Mouse (Mus musculus) adrenal gland, adult 2 months (tissue): ENCODE data around the gene Anln. TPM values are rescaled to one million over a fixed set of nuclear protein-coding genes. Genes with fewer than 3 reads are reported as not detected.
"Not testable (repeated sequence)": the region's sequence is repeated elsewhere in the genome, so short reads cannot be mapped to it uniquely, and the experiment has no call there.

ENCODE experiments used
- DNase-seq: peaks from one replicate; pipeline ENCODE4 v3.0.0; 2021
- long read RNA-seq: library from polyadenylated mRNA; stranded (forward); transcript quantifications from one replicate; pipeline ENCODE4 v2.0.0, GENCODE M21; 2021
- polyA plus RNA-seq: library from polyadenylated mRNA; depleted of rRNA; stranded (reverse); fragments of >200 nt; gene quantifications from 2 replicates; pipeline ENCODE4 v1.2.3, GENCODE M21; 2012; rRNA removed
- total RNA-seq, 2 experiments: library from RNA; stranded (reverse); gene quantifications; 2 replicates each; pipeline ENCODE4 v1.2.3; 2021

The Anln gene
- total RNA-seq = 1 to 10 TPM; 3.5 to 3.6 TPM
- polyA plus RNA-seq = 0.29 and 0.48 TPM in 2 replicates
- long read RNA-seq, partial matches to known transcripts = 0 of 3 reads
- long read RNA-seq, other reads (novel, unspliced or antisense) = 3 of 3 reads

DNA sequence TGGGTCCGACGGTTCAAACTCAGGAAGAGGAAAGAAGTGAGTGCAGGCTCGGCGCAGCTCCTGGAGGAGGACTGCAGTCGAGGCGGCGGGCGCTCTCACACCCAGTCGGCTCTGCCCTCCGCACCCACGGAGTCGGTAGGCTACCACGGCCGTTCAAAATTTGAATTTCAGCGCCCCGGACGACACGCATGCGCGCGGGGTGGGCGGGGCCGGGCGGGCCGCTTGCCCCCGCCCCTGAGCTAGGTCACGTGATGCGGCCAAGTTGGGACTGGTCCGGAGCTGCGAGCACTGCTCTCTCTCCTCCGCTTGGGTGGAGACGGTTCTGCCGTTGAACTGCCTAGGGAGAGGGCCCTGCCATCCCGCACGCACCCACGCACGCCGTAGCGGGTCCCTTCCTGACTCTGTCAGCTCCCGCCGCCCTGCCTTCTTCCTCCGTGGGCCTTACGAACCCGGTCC, at the start of gene Anln:
TSS of gene Anln (minus strand) at position 168 of the 456 bp plus-strand sequence.
- DNase-seq = peak; percentile 95

DNA sequence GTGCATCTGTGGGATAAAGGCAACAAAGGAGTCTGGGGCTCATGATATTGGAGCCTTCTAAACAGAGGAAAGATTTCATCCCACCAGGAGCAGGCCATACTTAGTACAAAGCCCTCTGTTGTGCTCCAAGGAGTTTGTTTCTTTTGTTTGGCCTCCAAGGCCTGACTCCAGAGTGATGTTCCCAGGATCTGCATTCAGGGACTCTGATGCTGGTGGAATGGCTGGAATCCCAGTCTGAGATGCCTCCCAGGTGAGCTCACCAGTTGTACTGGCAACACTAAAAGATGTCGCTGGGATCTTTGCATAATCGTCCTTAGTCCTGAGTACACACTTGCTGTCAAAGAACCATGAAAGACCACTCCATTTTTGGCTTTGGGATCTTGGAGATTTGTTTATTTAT, 45.1 kb upstream of the Anln start:
- no peak for DNase-seq

DNA sequence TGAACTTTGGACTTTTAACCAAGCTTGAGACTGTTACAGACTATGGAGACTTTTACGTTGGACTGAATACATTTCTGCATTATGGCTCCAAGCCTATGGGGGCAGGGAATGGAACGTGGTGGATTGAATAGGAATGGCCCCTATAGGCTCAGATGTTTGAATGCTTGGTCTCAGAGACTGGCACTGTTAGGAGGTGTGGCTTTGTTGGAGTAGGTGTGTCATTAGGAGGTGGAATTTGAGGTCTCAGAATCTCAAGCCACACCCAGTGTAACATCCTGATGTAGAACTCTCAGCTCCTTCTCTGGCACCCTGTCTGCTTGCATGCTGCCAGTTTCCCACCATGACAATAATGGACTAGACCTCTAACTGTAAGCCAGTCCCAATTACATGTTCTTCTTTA, 44.2 kb upstream of the Anln start:
- DNase-seq = no peak

DNA sequence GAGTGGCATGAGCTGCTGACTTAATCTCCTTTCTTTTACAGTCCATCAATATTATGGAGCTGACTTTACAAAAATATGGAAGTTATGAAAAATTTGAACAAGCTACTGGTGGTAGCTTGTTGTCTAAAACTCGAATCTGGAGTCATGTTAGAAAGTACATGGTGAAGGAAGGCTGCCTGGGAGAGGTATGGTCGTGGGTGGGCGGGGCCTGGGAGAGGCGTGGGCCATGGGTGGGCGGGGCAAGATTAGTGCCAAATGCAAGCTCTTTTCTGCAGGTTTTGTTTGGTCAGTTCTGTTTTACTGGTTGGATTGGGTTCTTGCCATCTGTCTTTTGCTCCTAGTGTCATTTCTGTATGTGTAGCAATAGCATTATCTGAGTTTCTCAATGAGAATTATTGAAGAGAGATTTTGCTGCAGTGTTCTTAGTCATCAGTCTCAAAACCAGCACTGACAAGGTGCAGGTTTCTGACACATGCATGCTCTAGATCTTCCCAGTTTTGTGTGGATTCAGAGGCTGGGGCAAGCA, 41.4 kb upstream of the Anln start:
- DNase-seq = no peak

DNA sequence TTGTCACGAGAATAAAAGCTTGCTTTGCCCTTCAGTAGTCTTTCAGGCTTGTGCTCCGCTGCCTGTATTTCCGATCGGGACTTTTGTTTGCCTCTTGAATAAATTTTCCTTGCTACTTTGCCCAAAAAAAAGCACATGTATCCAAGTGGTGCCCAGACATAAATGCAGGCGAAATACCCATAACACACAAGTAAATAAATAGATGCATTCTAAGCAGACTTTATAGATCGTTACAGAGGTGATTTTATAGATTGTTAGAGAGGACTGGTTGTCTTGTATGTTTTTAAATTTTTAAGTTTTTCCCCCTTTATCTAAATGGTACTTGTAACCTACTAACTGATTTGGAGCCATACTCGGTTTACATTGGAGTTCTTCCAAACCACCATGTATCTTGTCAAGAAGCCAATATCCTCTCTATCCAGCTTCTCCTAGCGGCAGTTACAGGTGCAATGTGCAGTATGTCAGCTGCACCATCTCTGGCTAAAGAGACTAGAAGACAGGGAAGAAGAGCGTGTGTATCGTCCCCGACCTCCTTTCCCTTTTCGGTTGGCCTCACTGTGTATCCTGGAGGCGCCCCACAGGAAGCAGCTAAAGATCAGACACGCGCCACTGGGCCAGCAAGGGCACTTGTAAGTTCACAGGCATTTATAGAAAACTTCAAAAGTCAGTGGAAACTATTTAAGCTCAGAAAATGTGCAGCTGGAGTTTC, 40.7 kb upstream of the Anln start:
- DNase-seq = peak; percentile 18

DNA sequence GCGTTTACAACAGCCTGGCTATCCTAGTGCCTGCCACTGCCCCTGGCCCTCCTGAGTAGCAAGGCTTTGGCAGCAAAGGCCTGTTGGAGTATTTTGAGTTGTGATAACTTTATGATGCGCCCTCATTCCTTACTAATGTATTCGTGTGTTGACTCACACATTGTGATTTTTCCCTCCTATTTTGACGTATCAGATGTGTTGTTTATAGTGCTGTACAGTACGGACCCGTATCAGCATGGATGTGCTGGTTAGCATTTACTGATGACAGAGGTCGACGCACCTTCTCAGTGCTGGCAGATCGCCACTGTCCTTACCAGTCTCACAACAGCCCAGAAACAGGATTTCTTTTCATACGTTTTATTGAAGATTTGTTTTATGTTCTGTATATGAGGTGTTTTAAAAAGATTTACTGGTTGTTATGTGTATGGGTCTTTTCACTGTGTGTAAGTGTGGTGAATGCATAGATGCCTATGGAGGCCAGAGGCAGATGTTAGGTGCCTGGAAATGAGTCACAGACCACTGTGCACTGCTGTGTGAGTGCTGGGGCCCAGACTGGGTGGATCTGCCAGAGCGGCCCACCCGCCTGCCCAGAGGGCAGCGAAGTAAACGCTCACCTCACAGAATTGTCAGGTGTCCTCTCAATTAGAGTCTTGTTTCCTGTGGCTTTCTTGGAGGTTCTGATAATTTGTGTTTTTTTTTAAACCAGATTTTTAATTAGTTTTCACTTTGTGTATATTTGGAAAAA, 39.9 kb upstream of the Anln start:
- no peak for DNase-seq

DNA sequence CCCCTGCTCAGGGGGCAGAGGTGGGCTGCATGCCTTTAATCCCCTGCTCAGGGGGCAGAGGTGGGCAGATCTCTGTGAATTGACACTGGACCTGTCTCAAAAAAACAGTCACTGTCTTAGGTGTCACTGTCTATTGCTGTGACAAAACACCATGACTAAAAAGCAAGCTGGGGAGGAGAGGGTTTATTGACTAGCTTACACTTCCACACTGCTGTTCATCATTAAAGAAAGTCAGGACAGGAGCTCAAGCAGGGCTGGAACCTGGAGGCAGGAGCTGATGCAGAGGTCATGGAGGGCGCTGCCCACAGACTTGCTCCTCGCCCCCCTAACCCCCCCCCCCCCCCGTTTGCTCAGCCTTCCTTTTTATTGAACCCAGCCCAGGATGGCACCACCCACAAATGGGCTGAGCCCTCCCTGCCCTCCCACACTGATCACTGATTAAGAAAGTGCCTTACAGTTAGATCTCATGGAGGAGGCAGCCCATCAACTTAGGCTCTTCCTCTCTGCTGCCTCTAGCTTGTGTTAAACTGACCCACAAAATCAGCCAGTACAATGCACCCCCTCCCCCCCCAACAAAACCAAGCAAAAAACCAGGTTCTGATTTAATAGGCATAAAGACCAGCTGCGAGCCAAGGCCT, 39.2 kb upstream of the Anln start:
- DNase-seq = no peak

DNA sequence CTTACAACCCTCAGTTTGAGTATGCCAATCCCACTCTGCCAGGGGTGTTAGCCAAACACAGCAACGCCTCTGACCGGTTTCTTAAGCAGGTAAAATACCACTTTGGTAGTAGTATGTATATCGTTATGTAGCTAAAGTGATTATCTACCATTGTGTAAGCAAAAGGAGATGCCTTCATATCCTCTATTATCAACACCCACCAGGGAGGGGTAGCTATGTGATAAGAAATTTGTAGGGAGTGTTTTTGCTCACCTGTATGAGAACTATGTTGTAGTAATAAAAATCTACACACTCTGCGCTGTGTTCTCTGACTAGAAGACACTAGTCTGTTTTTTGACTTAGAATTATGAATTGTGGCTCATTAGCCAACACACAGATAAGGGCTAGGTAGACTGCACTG, 35.7 kb upstream of the Anln start:
- no peak for DNase-seq

DNA sequence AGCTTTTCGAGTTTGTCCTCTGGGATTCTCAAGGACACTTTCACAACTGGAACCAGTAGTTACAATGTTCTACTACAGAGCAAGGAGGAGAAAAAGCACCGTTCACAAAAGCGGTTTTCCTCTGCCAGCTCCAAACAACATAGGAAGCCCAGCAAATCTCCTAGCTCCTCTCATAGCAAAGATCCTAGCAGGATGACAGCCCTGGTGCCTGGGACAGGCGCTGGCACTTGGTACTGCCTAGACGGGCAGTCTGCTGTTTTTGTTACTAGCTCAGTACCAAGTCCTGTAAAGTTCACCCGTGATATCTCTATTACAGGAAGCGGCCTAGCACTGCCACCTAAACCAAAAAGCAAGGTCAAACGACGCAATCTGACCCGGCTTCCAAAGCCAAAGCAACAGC, 35.2 kb upstream of the Anln start:
- DNase-seq = peak; percentile 52

DNA sequence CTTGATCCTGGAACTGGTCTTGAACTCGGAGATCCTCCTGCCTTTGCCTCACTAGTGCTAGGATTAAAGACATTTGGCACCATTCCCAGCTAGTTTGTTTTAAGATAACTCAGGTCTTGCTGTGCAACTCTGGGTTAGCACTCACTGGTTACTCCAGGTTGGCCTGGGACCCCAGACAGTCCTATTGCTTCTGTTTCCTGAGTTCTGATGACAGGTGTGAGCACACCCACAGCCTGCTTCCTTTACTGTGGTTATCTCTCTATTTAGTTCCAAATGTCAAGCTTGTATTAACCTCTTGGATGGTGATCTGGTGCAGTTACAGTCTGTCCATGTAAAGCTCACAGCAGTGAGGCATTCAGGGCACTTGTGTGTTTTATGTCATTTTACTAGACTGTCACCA, 34.5 kb upstream of the Anln start:
- DNase-seq = no peak

DNA sequence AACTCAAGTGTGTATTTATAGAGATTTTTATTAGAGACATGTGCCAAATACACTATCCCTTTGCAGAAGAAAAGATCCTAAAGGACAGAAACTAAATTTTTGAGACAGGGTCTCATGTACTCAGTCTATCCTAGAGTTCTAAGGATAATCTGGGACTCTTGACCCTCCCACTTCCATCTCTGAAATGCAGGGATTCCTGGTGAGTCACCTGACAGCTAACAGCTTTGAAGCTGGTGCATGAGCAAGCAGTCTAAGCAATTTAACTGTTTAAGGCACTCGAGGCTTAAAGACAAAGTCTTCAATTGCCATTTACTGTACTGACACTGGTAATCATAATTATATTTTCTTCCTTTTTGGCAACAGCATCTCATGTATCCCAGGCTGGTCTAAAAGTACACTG, 33.6 kb upstream of the Anln start:
- DNase-seq = peak; percentile 39

DNA sequence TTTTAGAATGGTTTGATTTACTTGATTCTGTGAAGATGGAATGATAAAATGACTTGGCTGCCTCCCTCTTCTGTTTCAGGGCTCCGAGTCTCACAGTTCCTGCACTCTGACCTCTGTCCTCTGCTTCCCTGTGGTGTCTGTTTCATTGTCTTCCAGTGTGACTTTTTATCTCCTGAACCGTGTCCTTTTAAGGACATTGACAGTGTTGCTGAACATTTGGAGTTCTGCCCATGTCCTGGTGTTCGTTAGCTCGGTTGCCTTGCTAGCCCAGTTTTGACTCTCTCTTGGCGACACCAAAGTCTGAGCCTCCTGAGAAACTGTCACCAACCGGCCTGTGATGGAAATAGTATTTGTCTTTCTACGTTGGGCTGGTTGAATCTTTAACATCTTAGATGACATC, 31.5 kb upstream of the Anln start:
- no peak for DNase-seq

DNA sequence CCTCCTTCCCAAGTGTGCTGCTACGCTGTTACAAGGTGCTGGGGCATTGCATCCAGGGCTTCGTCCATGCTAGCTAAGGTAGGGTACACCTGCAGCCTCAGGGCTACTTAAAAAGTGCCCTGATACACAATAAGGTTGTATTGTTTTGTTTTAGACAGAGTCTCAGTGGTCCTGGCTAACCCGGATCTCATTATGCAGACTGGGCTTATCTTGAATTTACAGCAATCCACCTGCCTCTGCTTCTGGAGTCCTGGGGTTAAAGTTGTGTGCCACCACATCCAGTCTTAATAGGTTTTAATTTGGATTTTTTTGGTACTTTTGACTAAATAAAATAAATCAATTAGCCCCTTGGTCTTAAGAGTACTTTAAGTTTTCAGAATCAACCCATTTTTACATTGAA, 30.9 kb upstream of the Anln start:
- no peak for DNase-seq

DNA sequence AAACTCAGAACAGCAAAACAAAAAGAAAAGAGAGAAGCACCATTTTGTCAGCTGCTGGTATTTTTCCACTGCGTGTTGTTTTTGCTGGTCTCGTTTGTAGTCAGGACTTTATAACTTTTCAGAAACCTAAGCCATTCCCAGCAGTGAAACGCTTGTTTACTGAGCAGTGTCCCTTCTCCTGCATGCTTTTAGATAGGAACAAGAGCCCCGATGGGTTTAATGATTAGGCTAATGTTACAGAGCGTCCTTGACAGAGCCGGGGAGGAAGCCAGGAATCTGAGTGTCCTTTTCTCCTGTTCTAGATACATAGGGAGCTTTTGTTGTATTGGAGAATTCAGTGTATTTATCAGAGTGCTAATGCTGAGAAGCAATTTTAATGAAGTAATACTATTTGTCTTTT, 28.6 kb upstream of the Anln start:
- peak; percentile 41 for DNase-seq

DNA sequence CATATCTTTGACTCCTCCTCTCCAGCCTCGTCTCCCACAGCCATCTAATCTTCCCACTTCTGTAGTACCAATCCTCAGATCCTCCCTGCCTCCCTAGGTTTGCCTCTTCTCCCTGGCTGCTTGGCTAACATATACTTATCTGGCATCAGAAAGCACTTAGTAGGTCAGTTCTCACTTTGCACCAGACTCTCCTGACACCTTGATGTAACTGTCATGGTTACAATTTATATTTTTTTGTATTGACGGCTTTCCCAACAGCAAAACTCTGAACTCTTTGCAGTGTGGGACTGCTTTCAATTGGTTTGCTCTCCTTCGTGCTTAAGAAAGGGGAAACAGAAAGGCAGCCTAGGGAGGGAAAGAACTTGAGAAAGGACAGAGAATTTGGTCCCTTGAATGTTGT, 27.2 kb upstream of the Anln start:
- DNase-seq = no peak

DNA sequence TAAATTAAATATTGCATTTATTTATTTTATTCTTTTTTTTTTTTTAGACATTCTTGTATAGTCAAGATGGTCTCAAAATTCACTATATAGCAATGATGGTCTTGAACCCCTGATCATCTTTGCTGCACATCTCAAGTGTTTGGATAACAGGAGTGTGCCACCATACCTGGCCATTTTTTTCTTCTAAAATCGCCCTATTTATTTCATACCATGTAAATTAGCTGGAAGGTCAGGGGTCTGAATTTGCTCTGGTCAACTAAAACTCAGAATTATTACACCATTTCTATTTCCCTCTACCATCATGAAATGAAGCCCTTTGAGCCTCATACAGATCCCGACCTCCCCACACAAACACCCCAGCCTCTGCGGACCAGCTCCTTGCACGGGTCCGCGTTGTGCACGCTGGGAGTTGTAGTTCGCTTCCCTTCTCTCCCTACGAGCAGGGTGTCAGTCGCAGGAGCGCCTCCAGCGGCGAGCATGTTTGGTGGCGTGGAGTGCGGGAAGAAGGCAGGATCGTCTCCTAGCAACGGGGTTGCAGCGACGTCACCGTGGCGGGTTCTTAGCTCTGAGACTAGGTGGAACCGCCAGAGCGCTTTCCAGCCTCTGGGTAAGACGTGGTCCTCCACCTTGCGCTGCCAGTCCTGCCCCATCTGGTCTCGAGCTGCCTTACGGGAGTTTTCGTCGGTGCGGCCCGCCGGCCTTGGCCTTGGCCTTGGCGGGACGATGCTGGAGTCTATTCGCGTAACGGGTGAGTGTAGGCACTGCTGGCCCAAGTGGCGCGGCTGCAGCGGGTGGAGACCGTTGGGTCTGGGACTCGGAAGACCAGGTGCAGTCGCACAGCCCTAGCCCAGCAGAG, 22.2 kb upstream of the Anln start, which contains the start of gene 9530077C05Rik:
TSS of gene 9530077C05Rik (plus strand) at position 512 of the 856 bp plus-strand sequence.
- DNase-seq = peak; percentile 97

DNA sequence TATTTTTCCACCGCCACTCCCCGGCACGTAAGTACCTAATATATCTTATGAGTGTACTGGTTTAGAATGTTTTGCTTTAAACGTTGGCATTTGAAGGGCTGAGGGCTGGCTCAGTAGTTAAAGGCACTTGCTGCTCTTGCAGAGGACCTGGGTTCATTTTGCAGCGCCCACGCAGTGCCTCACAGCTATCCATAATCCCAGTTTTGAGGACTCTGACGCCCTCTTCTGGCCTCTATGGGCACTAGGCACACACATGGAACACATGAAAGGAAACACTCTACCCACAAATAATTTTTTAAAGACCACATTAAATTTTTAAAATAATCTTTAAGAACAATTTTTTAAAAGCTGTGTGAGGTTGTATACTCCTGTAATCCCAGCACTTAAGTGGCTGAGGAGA, 20.5 kb upstream of the Anln start:
- DNase-seq = no peak

DNA sequence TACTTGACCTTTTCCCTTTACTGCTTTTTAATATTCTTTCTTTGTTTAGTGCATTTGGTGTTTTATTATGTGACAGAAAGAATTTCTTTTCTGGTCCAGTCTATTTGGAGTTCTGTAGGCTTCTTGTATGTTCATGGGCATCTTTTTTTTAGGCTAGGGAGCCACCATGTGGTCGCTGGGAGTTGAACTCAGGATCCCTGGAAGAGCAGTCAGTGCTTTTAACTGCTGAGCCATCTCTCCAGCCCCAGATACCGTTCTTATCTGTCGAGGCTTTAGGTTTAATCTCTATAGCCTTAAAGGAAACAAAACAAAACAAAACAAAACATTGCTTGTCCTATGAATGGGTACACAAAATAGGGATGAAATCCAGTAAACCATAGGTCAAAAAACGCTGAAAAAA, 19.4 kb upstream of the Anln start:
- DNase-seq = not testable (repeated sequence)

DNA sequence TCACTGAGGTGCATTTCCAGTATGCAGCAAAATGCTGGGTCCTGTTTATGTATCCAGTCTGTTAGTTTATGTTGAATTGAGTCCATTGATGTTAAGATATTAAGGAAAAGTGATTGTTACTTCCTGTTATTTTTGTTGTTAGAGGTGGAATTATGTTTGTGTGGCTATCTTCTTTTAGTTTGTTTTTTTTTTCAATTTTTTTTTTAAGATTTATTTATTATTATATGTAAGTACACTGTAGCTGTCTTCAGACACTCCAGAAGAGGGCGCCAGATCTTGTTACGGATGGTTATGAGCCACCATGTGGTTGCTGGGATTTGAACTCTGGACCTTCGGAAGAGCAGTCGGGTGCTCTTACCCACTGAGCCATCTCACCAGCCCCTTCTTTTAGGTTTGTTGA, 18.6 kb upstream of the Anln start:
- DNase-seq = not testable (repeated sequence)

DNA sequence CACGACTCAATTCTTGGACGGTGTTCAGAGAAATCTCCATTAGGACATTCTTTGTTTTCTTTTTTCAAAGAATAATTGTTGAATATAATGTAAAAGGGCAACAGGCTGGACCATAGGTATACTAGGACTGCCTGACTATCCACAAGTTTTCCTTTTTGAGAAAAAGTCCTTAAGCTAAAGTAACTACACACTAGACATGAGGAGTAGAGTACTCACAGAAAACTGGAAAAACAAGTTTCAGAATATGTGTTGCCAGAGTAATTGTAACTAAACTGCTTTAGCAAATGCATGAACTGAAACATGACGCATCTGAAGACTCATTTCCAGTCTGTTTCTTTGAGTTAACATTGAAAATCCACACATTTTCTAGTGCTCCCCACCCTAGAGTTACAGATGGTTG, 16.4 kb upstream of the Anln start:
- DNase-seq = no peak

DNA sequence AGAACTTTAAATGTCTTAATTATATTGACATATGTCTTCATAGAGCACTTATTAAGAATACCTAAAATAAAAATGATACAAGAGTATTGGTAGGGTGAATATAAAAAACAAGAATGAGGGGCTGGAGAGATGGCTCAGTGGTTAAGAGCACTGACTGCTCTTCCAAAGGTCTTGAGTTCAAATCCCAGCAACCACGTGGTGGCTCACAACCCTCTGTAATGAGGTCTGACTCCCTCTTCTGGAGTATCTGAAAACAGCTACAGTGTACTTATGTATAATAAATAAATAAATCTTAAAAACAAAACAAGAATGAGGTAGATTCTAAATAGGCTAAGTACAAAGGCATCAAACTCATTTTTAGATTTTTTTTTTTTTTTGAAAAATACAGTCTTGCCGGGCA, 14.5 kb upstream of the Anln start:
- not testable (repeated sequence) for DNase-seq

DNA sequence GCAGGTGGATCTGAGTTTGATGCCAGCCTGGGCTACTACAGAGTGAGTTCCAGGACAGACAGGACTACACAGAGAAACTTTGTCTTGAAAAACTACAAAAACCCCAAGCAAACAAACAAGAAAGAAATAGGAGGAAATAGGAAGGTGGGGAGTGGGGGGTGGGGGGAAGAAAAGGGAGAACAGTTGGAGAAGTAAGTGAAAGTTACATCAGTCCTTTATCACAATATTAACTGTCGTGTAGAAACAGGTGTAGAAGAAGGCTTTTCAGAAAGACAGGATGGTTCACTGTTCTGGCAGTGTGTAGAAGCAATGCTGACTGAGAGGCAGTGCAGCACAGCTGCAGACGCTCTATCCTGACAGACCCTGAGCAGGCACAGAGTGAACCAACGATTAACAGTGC, 14.0 kb upstream of the Anln start:
- no peak for DNase-seq
